Mouse (Mus musculus): ENCODE measurements around the gene Zfp128. TPM values are rescaled to one million over a fixed set of nuclear protein-coding genes. Genes with fewer than 3 reads are reported as not detected.

Zfp128 gene
- total RNA-seq (2023; ENCODE audit: inconsistent age): 1.8 to 2.8 TPM (median 2.4 TPM) in 4 replicates

DNA sequence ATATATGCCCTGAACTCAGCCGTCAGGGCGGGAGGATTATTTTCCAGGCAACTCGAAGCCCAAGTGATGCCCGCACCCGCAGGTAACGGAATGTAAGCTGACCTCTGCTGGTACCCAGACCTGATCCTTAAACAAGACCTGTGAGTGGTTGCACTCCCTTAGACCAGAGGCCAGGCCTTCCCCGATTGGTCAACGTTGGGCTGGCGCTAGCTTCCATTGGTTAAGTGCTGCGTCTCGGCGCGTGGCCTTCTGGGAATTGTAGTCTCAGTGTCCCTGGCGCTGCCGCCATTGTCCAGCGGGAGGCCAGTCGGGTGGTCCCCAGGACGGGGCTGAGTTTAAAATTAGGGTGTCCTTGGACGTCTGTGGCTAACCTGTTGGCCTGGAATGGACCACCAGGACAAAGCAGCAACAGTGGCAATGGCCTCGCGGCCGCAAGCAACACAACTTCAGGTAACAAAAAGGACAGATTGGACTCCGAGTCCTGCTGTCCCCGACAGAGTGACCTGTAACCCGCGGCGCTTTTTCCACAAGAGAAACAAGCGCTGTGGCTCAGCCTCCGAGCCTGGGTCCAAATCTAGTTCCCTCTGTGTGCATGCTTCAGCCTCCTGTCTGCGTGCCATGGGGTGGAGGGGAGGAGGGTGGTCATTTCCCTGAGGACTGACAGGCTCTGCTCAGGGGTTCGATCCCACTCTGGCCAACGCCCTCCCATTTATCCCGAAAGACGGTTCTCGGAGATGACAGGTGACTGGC lies at the start of gene Zfp128:
Gene Zfp128, plus strand, starts transcription at position 267 of the 750 bp plus-strand sequence.

DNA sequence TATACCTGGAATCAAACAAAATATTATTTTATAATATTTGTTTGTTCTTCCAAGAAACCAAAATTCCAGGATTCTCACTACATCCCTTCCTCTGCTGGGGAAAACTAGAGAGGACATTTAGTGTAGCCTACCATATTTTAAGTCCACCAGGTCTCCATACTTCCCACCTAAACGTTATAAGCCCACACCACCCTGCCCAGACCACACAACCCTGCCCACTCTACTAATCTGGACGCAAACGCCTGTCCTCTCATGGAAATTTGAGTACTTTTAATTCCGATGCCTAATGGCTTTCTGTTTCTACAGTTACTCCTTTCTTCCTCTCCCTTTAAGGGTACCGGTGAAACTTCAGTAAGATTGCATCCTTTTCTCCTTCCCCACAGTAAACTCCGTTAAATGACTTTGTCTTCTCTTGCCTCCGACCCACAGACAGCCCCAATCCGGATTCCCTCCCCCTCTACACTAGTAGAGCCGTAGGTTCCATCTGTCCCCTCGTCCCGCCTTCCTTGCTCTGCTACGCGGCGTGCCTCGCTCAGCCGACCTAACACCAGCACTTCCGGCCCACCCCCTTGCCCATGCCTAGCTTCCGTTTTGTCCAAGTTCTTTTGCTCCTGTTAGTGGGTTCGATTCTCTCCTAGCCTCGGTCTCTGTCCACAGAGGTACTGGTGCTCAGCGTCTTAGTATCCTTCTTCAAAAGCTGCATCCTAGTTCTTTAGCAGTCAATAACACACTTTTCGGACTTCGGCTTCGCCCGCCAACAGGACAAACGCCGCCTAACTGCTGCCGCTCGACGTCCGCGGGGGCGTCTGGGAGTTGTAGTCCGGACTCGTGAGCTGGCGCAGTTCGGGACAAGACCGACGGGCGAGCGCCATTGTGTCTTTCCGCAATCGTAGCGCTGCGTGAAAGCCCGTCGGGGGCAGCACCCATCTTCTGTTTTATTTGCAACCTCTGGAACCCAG lies 46.5 kb upstream of the Zfp128 start, which contains the start of gene Zfp110:
Gene Zfp110, plus strand, starts transcription at position 600 of the 959 bp plus-strand sequence.

DNA sequence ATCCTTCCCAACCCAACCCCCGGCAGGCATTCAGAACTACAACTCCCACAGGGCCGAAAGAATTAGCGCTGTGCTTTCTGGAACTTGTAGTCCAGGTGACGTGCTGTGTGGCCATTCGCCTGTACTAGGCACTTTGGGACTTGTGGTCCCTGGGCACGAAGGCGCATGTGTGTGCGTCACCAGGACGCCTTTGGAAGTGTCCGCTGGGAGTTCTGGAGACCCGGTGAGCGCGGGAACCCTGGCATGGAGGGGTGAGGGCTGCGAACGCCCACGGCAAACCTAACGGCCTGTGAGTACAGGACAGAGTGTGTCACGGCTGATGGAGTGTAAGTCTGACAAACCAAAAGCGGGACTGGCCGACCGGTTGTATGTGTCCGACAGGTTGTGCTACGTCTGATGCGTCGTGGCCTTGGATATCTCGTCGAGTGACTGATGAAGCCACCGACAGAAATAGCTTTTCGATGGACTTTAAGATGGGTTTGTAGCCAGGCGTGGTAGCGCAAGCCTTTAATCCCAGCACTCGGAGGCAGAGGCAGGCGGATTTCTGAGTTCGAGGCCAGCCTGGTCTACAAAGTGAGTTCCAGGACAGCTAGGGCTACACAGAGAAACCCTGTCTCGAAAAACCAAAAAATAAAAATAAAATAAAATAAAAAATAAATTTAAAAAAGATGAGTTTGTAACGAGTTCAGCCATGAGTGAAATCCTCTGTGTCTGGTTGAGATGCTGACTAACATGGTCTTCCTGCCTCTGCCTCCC lies 16.9 kb downstream of the Zfp128 start, which contains the start of gene Zscan22:
Gene Zscan22, plus strand, starts transcription at position 161 of the 756 bp plus-strand sequence.

GRCm38 (mm10) chr7:12921705-12922465 lies 40.9 kb downstream of the Zfp128 start, which contains the start of gene Rps5:
TSS of gene Rps5 (plus strand) at chr7:12922290.

GRCm38 (mm10) chr7:12927191-12927680 lies 46.3 kb downstream of the Zfp128 start, which contains the start of gene Rnf225:
TSS of gene Rnf225 (plus strand) at chr7:12927416.

Other genes with a start within 250 kb of the Zfp128 start
- gene Vmn2r54, start 240.9 kb upstream of the Zfp128 start, total RNA-seq (2023; ENCODE audit: inconsistent age): not detected in 4 replicates
- not detected in 4 replicates for gene Vmn2r55, start 196.2 kb upstream of the Zfp128 start, total RNA-seq (2023; ENCODE audit: inconsistent age)
- gene Vmn2r56, start 146.2 kb upstream of the Zfp128 start, total RNA-seq (2023; ENCODE audit: inconsistent age): not detected in 4 replicates
- gene Zscan18, start 77.5 kb upstream of the Zfp128 start, total RNA-seq (2023; ENCODE audit: inconsistent age): 28.7 to 36.2 TPM (median 31.8 TPM) in 4 replicates
- 8.4 to 10.4 TPM (median 9.0 TPM) in 4 replicates for gene Zfp329, start 62.3 kb upstream of the Zfp128 start, total RNA-seq (2023; ENCODE audit: inconsistent age)
- 98.9 to 124 TPM (median 114 TPM) in 4 replicates for gene Zfp110, start 46.4 kb upstream of the Zfp128 start, total RNA-seq (2023; ENCODE audit: inconsistent age)
- 12.3 to 14.5 TPM (median 13.4 TPM) in 4 replicates for gene Zscan22, start 16.6 kb downstream of the Zfp128 start, total RNA-seq (2023; ENCODE audit: inconsistent age)
- 2,171 to 2,345 TPM (median 2,206 TPM) in 4 replicates for gene Rps5, start 41.1 kb downstream of the Zfp128 start, total RNA-seq (2023; ENCODE audit: inconsistent age)
- gene Rnf225, start 46.2 kb downstream of the Zfp128 start, total RNA-seq (2023; ENCODE audit: inconsistent age): 0.72 to 0.93 TPM (median 0.88 TPM) in 4 replicates
- gene Zfp324, start 84.7 kb downstream of the Zfp128 start, total RNA-seq (2023; ENCODE audit: inconsistent age): 3.4 to 4.0 TPM (median 3.8 TPM) in 4 replicates
- 8.2 to 10.2 TPM (median 9.2 TPM) in 4 replicates for gene Zfp446, start 96.7 kb downstream of the Zfp128 start, total RNA-seq (2023; ENCODE audit: inconsistent age)
- gene Slc27a5, start 117.0 kb downstream of the Zfp128 start, total RNA-seq (2023; ENCODE audit: inconsistent age): not detected in 4 replicates
- gene Trim28, start 117.9 kb downstream of the Zfp128 start, total RNA-seq (2023; ENCODE audit: inconsistent age): 355 to 399 TPM (median 376 TPM) in 4 replicates
- 4.4 to 8.6 TPM (median 5.6 TPM) in 4 replicates for gene Zbtb45, start 128.9 kb downstream of the Zfp128 start, total RNA-seq (2023; ENCODE audit: inconsistent age)
- gene Chmp2a, start 153.6 kb downstream of the Zfp128 start, total RNA-seq (2023; ENCODE audit: inconsistent age): 92.4 to 120 TPM (median 103 TPM) in 4 replicates
- gene Ube2m, start 157.1 kb downstream of the Zfp128 start, total RNA-seq (2023; ENCODE audit: inconsistent age): 83.4 to 96.0 TPM (median 89.6 TPM) in 4 replicates
- gene Mzf1, start 173.6 kb downstream of the Zfp128 start, total RNA-seq (2023; ENCODE audit: inconsistent age): 0.51 to 0.87 TPM (median 0.72 TPM) in 4 replicates
- gene Vmn1r85, start 214.0 kb downstream of the Zfp128 start, total RNA-seq (2023; ENCODE audit: inconsistent age): not detected in 4 replicates
- gene Vmn1r86, start 238.7 kb downstream of the Zfp128 start, total RNA-seq (2023; ENCODE audit: inconsistent age): not detected in 4 replicates

Measured in B cell, adult (primary cell).